Mouse (Mus musculus): Measurements from ENCODE around the gene Shank3.

DNA sequence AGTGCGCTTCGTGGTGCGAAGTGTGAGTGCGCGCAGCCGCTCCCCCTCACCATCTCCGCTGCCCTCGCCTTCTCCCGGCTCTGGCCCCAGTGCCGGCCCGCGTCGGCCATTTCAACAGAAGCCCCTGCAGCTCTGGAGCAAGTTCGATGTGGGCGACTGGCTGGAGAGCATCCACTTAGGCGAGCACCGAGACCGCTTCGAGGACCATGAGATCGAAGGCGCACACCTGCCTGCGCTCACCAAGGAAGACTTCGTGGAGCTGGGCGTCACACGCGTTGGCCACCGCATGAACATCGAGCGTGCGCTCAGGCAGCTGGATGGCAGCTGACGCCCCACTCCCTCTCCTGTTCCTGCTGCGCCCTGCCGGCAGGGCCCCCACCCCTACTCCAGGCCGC, 58.6 kb downstream of the Shank3 start:
- TF ChIP-seq CTCF (IDR thresholded peaks at IDR 0.05; ENCODE audit: low read depth, low read length) (no peak), EP300 (IDR thresholded peaks at IDR 0.05; ENCODE audit: insufficient read depth, low read depth, low read length) (no peak), POLR2A (IDR thresholded peaks at IDR 0.05; ENCODE audit: insufficient read depth, low read length) (no peak)

All from ES-Bruce4 (cell line).